Mouse (Mus musculus) forebrain, postnatal 0 days (tissue): ENCODE measurements around the gene Flnb. TPM values are rescaled to one million over a fixed set of nuclear protein-coding genes. Genes with fewer than 3 reads are reported as not detected.

ENCODE experiments used
- ATAC-seq: fragments of 200-750 bp; cut with Nextera tagmentation; 2 replicates; pipeline ENCODE4 v1.8.0; 2017; ENCODE audit warnings: mild to moderate bottlenecking, moderate library complexity
- DNase-seq: peaks from one replicate; pipeline ENCODE4 v3.0.0-alpha.2; 2015
- H3K27ac ChIP-seq: fragments of 300-500 bp; sonication (generic); 2 replicates; pipeline ENCODE4 v1.5.1; 2014; ENCODE audit warnings: low read depth, mild to moderate bottlenecking, antibody characterized with exemption, low read length, moderate library complexity, mixed read lengths
- H3K27me3 ChIP-seq: fragments of 300-500 bp; sonication (generic); 2 replicates; pipeline ENCODE4 v1.6.1; 2014; ENCODE audit warnings: mild to moderate bottlenecking, low read length, mixed read lengths; ENCODE audit not compliant: insufficient read depth
- H3K36me3 ChIP-seq: fragments of 300-500 bp; sonication (generic); 2 replicates; pipeline ENCODE4 v1.6.1; 2014; ENCODE audit warnings: mild to moderate bottlenecking, moderate library complexity; ENCODE audit not compliant: insufficient read depth
- H3K4me1 ChIP-seq: fragments of 300-500 bp; sonication (generic); 2 replicates; pipeline ENCODE4 v1.6.1; 2014; ENCODE audit warnings: antibody characterized with exemption; ENCODE audit not compliant: insufficient read depth
- H3K4me2 ChIP-seq: fragments of 300-500 bp; sonication (generic); 2 replicates; pipeline ENCODE4 v1.6.1; 2014; ENCODE audit warnings: low read depth, mild to moderate bottlenecking, moderate library complexity
- H3K4me3 ChIP-seq: fragments of 300-500 bp; sonication (generic); 2 replicates; pipeline ENCODE4 v1.5.1; 2014; ENCODE audit warnings: low read depth, low read length, mixed read lengths
- H3K9ac ChIP-seq: fragments of 300-500 bp; sonication (generic); 2 replicates; pipeline ENCODE4 v1.6.1; 2014; ENCODE audit warnings: mild to moderate bottlenecking
- H3K9me3 ChIP-seq: fragments of 300-500 bp; sonication (generic); 2 replicates; pipeline ENCODE4 v1.6.1; 2016; ENCODE audit warnings: low read length
- CTCF ChIP-seq: sonication (generic); IDR thresholded peaks from 2 replicates; pipeline ENCODE4 v1.5.1; 2016; ENCODE audit warnings: antibody characterized with exemption, control low read depth, low read depth
- WGBS: fragments of 180-500 bp; shearing (Covaris S2); extraction: QIAGEN DNeasy Blood & Tissue Kit; methylation state at CpG from one replicate; pipeline ENCODE4 v1.1.7; 2014; 5-methylcytosine and 5-hydroxymethylcytosine counted together
- polyA plus RNA-seq: library from polyadenylated mRNA; unstranded; fragments of >200 nt; fragmentation: Nextera tagmentation; extraction: Ambion mirVana; gene quantifications from 2 replicates; pipeline ENCODE4 v1.2.1, GENCODE M21; 2015
- total RNA-seq: library from RNA; depleted of rRNA; stranded (reverse); fragments of >200 nt; gene quantifications from 2 replicates; pipeline ENCODE4 v1.2.3, GENCODE M21; 2014

The Flnb gene
- total and polyA plus RNA-seq, 2 experiments from 2014 or later: 2.3 to 22.5 TPM

DNA sequence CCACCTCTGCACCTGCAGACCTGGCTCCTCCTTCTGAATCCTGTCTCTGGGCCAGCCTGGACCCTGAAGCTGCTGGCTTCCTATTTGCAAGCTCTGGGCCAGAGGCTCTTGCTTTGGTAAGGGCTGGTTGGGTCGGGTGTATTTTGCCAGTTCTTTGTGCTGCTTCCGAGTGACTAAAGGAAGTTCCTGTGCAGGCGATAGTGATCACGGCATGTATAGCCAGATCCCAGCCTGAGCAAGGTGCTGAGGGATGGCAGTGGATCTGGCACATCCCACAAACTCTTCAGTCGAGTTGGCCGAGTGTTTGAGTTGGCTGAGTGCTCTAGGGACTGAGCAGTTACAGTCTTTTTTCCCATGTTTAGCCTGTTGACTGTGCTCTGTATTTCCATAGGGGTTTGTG, 68.3 kb downstream of the Flnb start:
- no peak for ATAC-seq
- WGBS: 53% methylated on average over 6 of the region's 6 CpGs
- H3K9ac ChIP-seq: no peak overlapping the region
- H3K4me3 ChIP-seq: no peak overlapping the region
- no peak overlapping the region for H3K27ac ChIP-seq
- H3K36me3 ChIP-seq: peaks cover 30% of the 10 kb centered on the region
- no peaks in the 10 kb centered on the region for H3K27me3 ChIP-seq
- peaks cover 23% of the 10 kb centered on the region; the same call in 1 of the 2 replicates for H3K4me1 ChIP-seq
- DNase-seq: no peak
- no peak overlapping the region for H3K4me2 ChIP-seq
- TF ChIP-seq CTCF: no peak
- no peaks in the 10 kb centered on the region for H3K9me3 ChIP-seq

DNA sequence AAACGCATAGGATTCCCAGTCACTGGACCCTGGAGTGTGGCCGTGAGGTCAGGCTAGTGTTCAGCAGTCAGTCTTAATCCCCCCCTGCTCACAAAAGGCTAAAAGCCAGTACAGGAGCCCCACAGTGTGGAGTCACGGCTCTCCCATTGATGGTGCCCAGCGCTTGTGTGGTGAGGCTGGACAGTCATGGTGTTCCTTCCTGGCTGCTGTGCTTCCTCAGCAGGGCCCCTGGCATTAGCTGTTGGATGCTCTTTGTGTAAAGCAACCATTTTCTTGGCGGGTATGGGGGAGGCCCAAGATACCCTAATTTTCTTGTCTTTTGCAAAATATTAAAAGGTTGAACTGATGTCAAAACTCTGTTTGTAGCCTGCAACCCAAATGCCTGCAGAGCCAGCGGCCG, 69.4 kb downstream of the Flnb start:
- peaks cover 31% of the 10 kb centered on the region for H3K36me3 ChIP-seq
- peaks cover 23% of the 10 kb centered on the region; the same call in 1 of the 2 replicates for H3K4me1 ChIP-seq
- ATAC-seq (no peak), DNase-seq (no peak)
- no peak overlapping the region for H3K27ac ChIP-seq
- H3K27me3 ChIP-seq: no peaks in the 10 kb centered on the region
- H3K4me3 ChIP-seq: no peak overlapping the region
- WGBS: 59% methylated on average over 7 of the region's 7 CpGs
- no peak overlapping the region for H3K4me2 ChIP-seq
- no peaks in the 10 kb centered on the region for H3K9me3 ChIP-seq
- no peak for TF ChIP-seq CTCF
- H3K9ac ChIP-seq: no peak overlapping the region

DNA sequence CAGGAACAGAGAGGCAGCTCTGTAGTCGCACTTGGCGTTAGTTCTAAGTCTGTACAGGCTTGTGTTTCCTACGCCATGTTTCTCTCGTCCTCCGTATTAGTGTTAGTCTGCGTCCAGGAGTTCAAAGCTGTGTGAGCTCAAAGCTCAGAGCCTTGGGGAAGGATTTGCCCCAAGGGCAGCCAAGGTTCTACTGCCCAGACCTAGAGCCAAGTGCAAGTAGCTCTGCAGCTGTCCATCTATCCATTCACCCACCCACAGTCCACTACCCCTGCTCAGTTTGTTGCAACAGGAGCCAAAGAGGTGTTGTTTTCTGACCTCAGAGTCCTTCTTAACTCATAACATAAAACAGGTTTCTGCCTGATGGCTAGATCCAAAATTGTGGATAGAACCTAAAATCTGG, 70.5 kb downstream of the Flnb start:
- WGBS: 79% methylated on average over 6 of the region's 6 CpGs
- no peak for ATAC-seq
- H3K36me3 ChIP-seq: peaks cover 35% of the 10 kb centered on the region

DNA sequence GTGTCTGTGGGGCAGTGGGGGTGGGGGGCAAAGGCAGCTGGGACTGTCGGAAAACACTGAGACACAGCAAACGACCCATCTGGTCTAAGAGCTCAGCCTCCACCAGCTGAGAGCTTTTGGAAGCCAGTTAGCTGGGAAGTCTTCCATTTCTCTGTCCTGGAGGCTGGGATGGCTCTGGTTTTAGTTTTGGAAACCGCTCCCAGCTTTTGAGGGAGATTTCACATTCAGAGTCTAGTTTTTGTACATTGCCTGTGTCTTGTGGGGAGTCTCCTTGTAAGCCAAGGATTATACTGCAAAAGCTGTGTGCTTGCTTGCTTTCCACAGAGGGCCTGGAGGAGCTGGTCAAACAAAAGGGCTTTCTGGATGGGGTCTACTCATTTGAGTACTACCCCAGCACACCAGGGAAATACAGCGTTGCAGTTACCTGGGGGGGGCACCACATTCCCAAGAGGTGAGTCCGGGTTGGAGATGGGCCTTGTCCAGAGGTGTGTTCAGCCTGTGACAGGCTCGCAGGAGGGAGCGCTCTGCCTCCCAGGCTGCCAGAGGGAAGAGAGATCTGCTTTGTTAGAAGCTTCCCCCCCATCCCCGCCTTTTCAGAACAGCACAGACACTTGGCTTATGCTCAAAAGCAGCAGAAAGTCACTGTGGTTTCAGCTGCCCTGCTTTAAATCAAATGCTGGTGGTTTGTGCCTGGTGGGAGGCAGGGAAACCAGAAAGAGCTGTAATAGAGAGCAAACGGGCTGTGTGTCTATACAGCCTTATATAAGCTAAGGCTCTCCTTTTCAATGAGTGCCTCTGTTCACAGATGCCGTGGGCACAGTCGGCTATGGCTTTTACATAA, 71.3 kb downstream of the Flnb start:
- WGBS: 17% methylated on average over 11 of the region's 11 CpGs
- Histone ChIP-seq H3K4me2 (peak overlapping the region; percentile 34; the same call in 1 of the 2 replicates), H3K9me3 (no peaks in the 10 kb centered on the region), H3K27me3 (no peaks in the 10 kb centered on the region), H3K9ac (peak overlapping the region; percentile 26), H3K27ac (peak overlapping the region; percentile 85), H3K4me1 (peaks cover 23% of the 10 kb centered on the region; the same call in 1 of the 2 replicates), H3K4me3 (no peak overlapping the region), H3K36me3 (peaks cover 37% of the 10 kb centered on the region)
- TF ChIP-seq CTCF: no peak
- DNase-seq (peak; percentile 81), ATAC-seq (peak; percentile 84)

More for the DNA sequence above, 70.5 kb downstream of the Flnb start:
- no peaks in the 10 kb centered on the region for H3K9me3 ChIP-seq
- peak overlapping the region; percentile 85 for H3K27ac ChIP-seq
- H3K4me1 ChIP-seq: peaks cover 23% of the 10 kb centered on the region; the same call in 1 of the 2 replicates
- no peaks in the 10 kb centered on the region for H3K27me3 ChIP-seq
- H3K4me2 ChIP-seq: no peak overlapping the region
- no peak overlapping the region for H3K4me3 ChIP-seq
- TF ChIP-seq CTCF: no peak
- no peak overlapping the region for H3K9ac ChIP-seq
- DNase-seq: no peak

DNA sequence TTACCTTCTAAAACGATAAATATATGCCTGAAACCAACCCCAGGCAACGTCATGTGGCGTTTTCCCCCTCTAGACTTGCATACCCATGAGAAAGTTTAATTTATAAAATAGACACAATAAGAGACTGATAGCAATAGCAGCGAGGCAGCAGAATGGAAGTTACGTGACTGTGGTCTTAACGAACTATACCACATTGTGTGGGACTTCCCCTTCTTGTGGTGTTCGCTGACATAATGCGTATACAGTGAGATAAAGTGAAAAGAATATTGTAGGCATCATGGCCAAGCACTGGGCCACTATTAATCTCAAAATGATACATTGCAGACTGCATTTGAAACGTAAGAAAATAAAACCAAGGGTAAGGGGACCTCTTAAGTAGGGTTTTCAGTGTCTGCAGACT, 72.1 kb downstream of the Flnb start:
- DNase-seq (no peak), ATAC-seq (0 out of 2 replicates have a peak, but pooled peaks have one; percentile 1)
- Histone ChIP-seq H3K27ac (peak overlapping the region; percentile 85), H3K9me3 (no peaks in the 10 kb centered on the region), H3K4me1 (peaks cover 19% of the 10 kb centered on the region; the same call in 1 of the 2 replicates), H3K27me3 (no peaks in the 10 kb centered on the region), H3K9ac (peak overlapping the region; percentile 26), H3K4me2 (peak overlapping the region; percentile 34; the same call in 1 of the 2 replicates), H3K4me3 (no peak overlapping the region), H3K36me3 (peaks cover 36% of the 10 kb centered on the region)
- WGBS: 30% methylated on average over 9 of the region's 9 CpGs
- TF ChIP-seq CTCF: no peak

DNA sequence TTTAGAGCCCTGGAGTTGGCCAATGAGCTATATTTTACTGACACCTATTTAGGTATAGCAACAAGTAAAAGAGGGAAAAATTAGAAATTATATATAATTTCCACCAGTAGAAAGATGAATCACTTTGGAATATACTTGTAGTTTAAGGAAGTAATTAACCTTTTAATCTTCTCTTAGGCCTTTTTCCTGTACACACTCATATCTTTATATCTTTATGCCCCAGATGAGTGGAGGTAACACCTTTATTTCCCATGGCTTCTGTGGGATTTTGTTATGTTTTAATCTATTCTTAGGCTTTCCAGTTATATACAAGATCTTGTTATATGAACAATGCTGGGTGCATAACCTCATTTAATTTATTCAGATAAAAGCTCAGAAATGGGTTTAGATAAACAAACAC, 73.6 kb downstream of the Flnb start:
- ATAC-seq: no peak
- Histone ChIP-seq H3K9ac (no peak overlapping the region), H3K4me2 (no peak overlapping the region), H3K4me1 (peaks cover 19% of the 10 kb centered on the region; the same call in 1 of the 2 replicates), H3K27me3 (no peaks in the 10 kb centered on the region), H3K36me3 (peaks cover 39% of the 10 kb centered on the region), H3K4me3 (no peak overlapping the region), H3K27ac (no peak overlapping the region), H3K9me3 (no peaks in the 10 kb centered on the region)
- TF ChIP-seq CTCF: no peak
- no peak for DNase-seq

DNA sequence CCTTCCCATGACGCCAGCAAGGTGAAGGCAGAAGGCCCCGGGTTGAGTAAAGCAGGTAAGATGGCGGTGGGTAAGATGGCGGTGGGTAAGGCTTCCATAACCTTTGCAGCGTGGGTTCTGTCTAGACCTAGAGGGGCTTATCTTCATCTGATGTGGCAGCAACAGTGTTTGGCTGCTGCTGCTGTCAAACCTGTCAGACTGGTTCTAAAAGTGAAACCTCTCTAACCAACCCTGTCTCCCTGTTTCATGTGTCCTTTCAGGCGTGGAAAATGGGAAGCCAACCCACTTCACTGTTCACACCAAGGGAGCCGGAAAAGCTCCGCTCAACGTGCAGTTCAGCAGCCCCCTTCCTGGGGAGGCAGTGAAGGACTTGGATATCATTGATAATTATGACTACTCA, 78.4 kb downstream of the Flnb start:
- H3K9ac ChIP-seq: no peak overlapping the region
- no peaks in the 10 kb centered on the region for H3K27me3 ChIP-seq
- no peak for TF ChIP-seq CTCF
- no peak overlapping the region for H3K27ac ChIP-seq
- no peak overlapping the region for H3K4me2 ChIP-seq
- DNase-seq (no peak), ATAC-seq (no peak)
- no peaks in the 10 kb centered on the region for H3K9me3 ChIP-seq
- peaks cover 49% of the 10 kb centered on the region for H3K36me3 ChIP-seq
- H3K4me3 ChIP-seq: no peak overlapping the region
- WGBS: 95% methylated on average over 9 of the region's 9 CpGs
- H3K4me1 ChIP-seq: 0 out of 2 replicates have a peak, but pooled peaks cover 3% of the 10 kb centered on the region
